Mouse (Mus musculus) brain, adult 2 months (tissue): ENCODE measurements at regions not wholly inside any gene's neighbourhood (a gene's known extent, or its start where the extent isn't known, plus 50 kb on each side); places are given as distances from the start of the nearest gene placed in this dataset.

Experiments
- DNase-seq: peaks from one replicate; pipeline ENCODE4 v3.0.0; 2011; ENCODE audit warnings: low read depth, low spot score

DNA sequence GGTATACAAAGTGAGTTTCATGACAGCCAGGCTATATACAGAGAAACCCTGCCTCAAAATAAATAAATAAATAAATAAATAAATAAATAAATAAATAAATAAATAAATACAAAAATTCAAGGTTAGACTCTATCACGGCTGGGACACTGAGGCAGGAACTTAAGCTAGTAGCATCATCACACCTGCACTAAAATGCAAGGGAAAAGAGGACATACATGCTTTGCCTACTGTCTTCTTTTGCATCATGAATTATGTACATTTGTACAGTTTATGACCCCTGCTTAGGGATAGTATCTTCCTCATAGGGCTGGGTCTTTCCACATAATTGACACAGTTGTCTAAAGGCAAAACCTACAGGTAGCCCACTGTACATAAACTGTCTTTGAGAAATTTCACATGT is 252.5 kb downstream of the Tpm3-rs7 start:
- no peak for DNase-seq

DNA sequence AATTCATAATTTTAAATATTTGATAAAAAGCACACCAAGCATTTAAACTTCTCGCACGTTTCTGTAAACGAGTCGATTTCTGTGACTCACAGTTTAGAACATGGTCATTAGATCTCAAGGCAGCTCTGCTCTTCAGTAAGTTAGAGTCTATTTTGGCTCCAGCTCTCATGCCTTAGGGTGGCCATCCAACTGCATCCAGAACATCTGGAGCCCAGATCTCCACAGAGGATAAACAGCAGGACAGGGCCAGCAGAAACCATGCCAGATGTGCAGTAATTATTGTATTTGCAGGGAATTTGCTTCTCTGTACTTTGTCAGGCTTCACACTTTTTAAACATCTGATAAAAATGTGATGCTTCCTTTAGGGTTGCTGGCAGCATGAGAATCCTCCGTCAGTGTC is 276.4 kb downstream of the Tpm3-rs7 start:
- peak; percentile 17 for DNase-seq

GRCm38 (mm10) chr14:113627115-113627514 is 312.7 kb downstream of the Tpm3-rs7 start:
- peak; percentile 45 for DNase-seq

DNA sequence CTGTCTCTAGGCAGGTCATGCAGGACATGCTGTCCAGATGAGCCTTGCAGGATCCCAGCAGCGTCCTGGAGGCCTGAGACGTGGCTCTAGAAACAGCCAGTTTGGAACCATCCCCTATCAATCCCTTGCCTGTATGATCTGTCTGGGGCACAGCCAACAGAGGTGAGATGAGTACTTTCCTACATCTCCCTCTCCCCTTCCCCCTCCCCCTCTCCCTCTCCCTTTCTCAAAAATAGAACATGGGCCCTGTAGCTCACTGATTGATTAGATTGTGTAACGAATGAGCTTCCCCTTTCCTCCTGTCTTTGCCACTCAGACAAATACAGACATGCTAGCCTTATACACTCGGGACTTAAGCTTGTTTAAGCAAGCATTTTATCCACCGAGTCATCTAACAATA is 336.9 kb downstream of the Tpm3-rs7 start:
- no peak for DNase-seq

- DNase-seq: peak; percentile 16
Observed at GRCm38 (mm10) chr14:113656864-113657263, 342.5 kb downstream of the Tpm3-rs7 start.

- DNase-seq: no peak
Observed at GRCm38 (mm10) chr14:113668660-113669059, 354.3 kb downstream of the Tpm3-rs7 start.

DNA sequence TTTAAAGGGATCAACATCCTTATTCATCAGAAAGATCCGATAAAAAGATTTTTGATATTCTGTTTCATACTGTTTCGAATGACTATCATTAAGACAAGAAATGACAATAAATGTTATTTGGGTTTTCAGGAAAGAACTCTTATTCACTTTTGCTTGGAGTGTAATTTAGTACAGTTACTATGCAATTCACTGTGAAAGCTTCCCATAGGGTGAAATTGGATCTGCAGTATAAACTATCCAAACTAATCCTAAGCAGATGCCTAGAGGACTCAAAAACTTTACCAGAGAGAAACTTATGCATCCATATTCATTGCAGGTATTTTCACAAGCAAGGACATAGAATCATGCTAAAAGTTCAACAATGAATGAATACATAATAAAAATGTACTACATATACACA is 355.0 kb downstream of the Tpm3-rs7 start:
- DNase-seq: no peak

DNA sequence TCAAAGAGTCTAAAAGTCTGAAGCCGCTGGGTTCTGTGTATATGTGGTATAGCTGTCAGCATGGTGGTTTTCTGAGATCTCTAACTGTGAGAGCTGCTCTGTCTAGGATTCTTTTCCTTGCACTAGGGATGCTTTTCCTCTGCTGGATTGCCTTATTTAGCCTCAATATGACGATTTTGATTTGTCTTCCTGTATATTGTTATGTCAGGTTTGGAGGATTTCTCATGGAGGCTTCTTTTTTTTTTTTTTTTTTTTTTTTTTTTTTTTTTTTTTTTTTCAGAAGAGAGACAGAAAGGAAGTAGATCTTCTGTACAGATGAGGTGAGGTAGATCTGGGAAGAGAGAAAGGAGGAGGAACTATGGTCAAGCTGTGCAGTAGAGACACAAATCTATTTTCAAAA is 396.5 kb downstream of the Tpm3-rs7 start:
- no peak for DNase-seq
